Mouse (Mus musculus): Measurements from ENCODE around the gene D11Wsu47e.

- TF ChIP-seq MYOG (IDR thresholded peaks at IDR 0.05; ENCODE audit: control insufficient read depth, extremely low read depth, insufficient read length) (no peak), CEBPB (IDR thresholded peaks at IDR 0.05; ENCODE audit: low read depth) (no peak), CTCF (IDR thresholded peaks at IDR 0.05; ENCODE audit: control insufficient read depth, insufficient read depth, insufficient read length) (no peak), FOSL1 (IDR thresholded peaks at IDR 0.05; ENCODE audit: insufficient read depth, low read length, poor library complexity, severe bottlenecking) (no peak), MAX (IDR thresholded peaks at IDR 0.05) (no peak)
These were observed 3.3 kb upstream of the D11Wsu47e start for GRCm38 (mm10) chr11:113680954-113681353.

Data from C2C12 (cell line).